Mouse (Mus musculus) forebrain, embryonic 11.5 days (tissue): ENCODE results near the gene Sestd1. TPM values are rescaled to one million over a fixed set of nuclear protein-coding genes. Genes with fewer than 3 reads are reported as not detected.

Experiments used
- ATAC-seq: fragments of 200-750 bp; cut with Nextera tagmentation; replicated peaks from 2 replicates; pipeline ENCODE4 v1.8.0; 2017; ENCODE audit warnings: moderate TSS enrichment; ENCODE audit not compliant: low FRiP score
- DNase-seq: peaks from one replicate; pipeline ENCODE4 v3.0.0-alpha.2; 2017; ENCODE audit warnings: low spot score
- H3K27ac ChIP-seq: fragments of 300-500 bp; sonication (generic); 2 replicates; pipeline ENCODE4 v1.5.1; 2014; ENCODE audit warnings: low read depth, low read length
- H3K27me3 ChIP-seq: fragments of 300-500 bp; sonication (generic); 2 replicates; pipeline ENCODE4 v1.6.1; 2014; ENCODE audit warnings: mild to moderate bottlenecking, low read length, mixed read lengths; ENCODE audit not compliant: control insufficient read depth, insufficient read depth
- H3K36me3 ChIP-seq: fragments of 300-500 bp; sonication (generic); 2 replicates; pipeline ENCODE4 v1.6.1; 2014; ENCODE audit warnings: mild to moderate bottlenecking, low read length, moderate library complexity, mixed read lengths; ENCODE audit not compliant: control insufficient read depth, insufficient read depth
- H3K4me1 ChIP-seq: fragments of 300-500 bp; sonication (generic); replicated peaks from 2 replicates; pipeline ENCODE4 v1.6.1; 2014; ENCODE audit warnings: low read length, mixed read lengths; ENCODE audit not compliant: control insufficient read depth, insufficient read depth
- H3K4me2 ChIP-seq: fragments of 300-500 bp; sonication (generic); 2 replicates; pipeline ENCODE4 v1.6.1; 2014; ENCODE audit warnings: low read depth, mild to moderate bottlenecking, low read length, moderate library complexity, mixed read lengths; ENCODE audit not compliant: severe bottlenecking
- H3K4me3 ChIP-seq: fragments of 300-500 bp; sonication (generic); 2 replicates; pipeline ENCODE4 v1.5.1; 2014; ENCODE audit warnings: low read depth, low read length
- H3K9ac ChIP-seq: fragments of 300-500 bp; sonication (generic); 2 replicates; pipeline ENCODE4 v1.6.1; 2014; ENCODE audit warnings: low read length
- H3K9me3 ChIP-seq: fragments of 300-500 bp; sonication (generic); 2 replicates; pipeline ENCODE4 v1.6.1; 2016; ENCODE audit warnings: low read length, mixed read lengths; ENCODE audit not compliant: control insufficient read depth
- WGBS: fragments of 180-500 bp; shearing (Covaris S2); extraction: QIAGEN DNeasy Blood & Tissue Kit; methylation state at CpG from one replicate; pipeline ENCODE4 v1.1.7; 2014; 5-methylcytosine and 5-hydroxymethylcytosine counted together
- polyA plus RNA-seq: library from polyadenylated mRNA; unstranded; fragments of >200 nt; fragmentation: Nextera tagmentation; extraction: Ambion mirVana; gene quantifications from 2 replicates; pipeline ENCODE4 v1.2.1, GENCODE M21; 2014

The Sestd1 gene
- polyA plus RNA-seq, 1 experiment from 2014 or later = 26.0 TPM

GRCm38 (mm10) chr2:77146968-77147367 is 133.4 kb downstream of the Sestd1 start:
- no peaks in the 10 kb centered on the region for H3K4me1 ChIP-seq
- H3K36me3 ChIP-seq = no peaks in the 10 kb centered on the region
- ATAC-seq (no peak), DNase-seq (no peak)
- H3K4me3 ChIP-seq = no peak overlapping the region
- H3K27me3 ChIP-seq = no peaks in the 10 kb centered on the region
- no peaks in the 10 kb centered on the region for H3K9me3 ChIP-seq
- no peak overlapping the region for H3K27ac ChIP-seq
- H3K4me2 ChIP-seq = no peak overlapping the region
- H3K9ac ChIP-seq = no peak overlapping the region
- 71% methylated on average over 2 of the region's 2 CpGs for WGBS

- no peak overlapping the region for H3K4me3 ChIP-seq
- no peaks in the 10 kb centered on the region for H3K4me1 ChIP-seq
- no peak overlapping the region for H3K9ac ChIP-seq
- H3K4me2 ChIP-seq = no peak overlapping the region
- no peaks in the 10 kb centered on the region for H3K36me3 ChIP-seq
- no peak for ATAC-seq
- WGBS = 76% methylated on average over 3 of the region's 3 CpGs
- H3K9me3 ChIP-seq = no peaks in the 10 kb centered on the region
- no peak for DNase-seq
- H3K27ac ChIP-seq = no peak overlapping the region
- H3K27me3 ChIP-seq = no peaks in the 10 kb centered on the region
Measured at GRCm38 (mm10) chr2:77146291-77146690, 134.1 kb downstream of the Sestd1 start.

GRCm38 (mm10) chr2:77143536-77143935 is 136.9 kb downstream of the Sestd1 start:
- Histone ChIP-seq H3K27me3 (no peaks in the 10 kb centered on the region), H3K36me3 (no peaks in the 10 kb centered on the region), H3K9me3 (no peaks in the 10 kb centered on the region), H3K4me3 (no peak overlapping the region), H3K27ac (no peak overlapping the region), H3K4me1 (no peaks in the 10 kb centered on the region), H3K4me2 (no peak overlapping the region), H3K9ac (no peak overlapping the region)
- ATAC-seq = no peak
- no peak for DNase-seq
- WGBS = 85% methylated on average over 6 of the region's 6 CpGs

GRCm38 (mm10) chr2:77138879-77139278 is 141.5 kb downstream of the Sestd1 start:
- Histone ChIP-seq H3K4me1 (no peaks in the 10 kb centered on the region), H3K4me2 (no peak overlapping the region), H3K4me3 (no peak overlapping the region), H3K27me3 (no peaks in the 10 kb centered on the region), H3K36me3 (no peaks in the 10 kb centered on the region), H3K9me3 (no peaks in the 10 kb centered on the region), H3K9ac (no peak overlapping the region), H3K27ac (no peak overlapping the region)
- 95% methylated on average over 6 of the region's 6 CpGs for WGBS
- no peak for ATAC-seq
- no peak for DNase-seq

GRCm38 (mm10) chr2:77134906-77135305 is 145.5 kb downstream of the Sestd1 start:
- Histone ChIP-seq H3K9ac (no peak overlapping the region), H3K27me3 (no peaks in the 10 kb centered on the region), H3K27ac (no peak overlapping the region), H3K9me3 (no peaks in the 10 kb centered on the region), H3K4me2 (no peak overlapping the region), H3K36me3 (no peaks in the 10 kb centered on the region), H3K4me3 (no peak overlapping the region), H3K4me1 (no peaks in the 10 kb centered on the region)
- ATAC-seq = no peak
- DNase-seq = no peak
- 76% methylated on average over 1 of the region's 1 CpGs for WGBS

GRCm38 (mm10) chr2:77133407-77133806 is 147.0 kb downstream of the Sestd1 start:
- Histone ChIP-seq H3K4me2 (no peak overlapping the region), H3K27ac (no peak overlapping the region), H3K27me3 (no peaks in the 10 kb centered on the region), H3K9me3 (no peaks in the 10 kb centered on the region), H3K9ac (no peak overlapping the region), H3K4me1 (no peaks in the 10 kb centered on the region), H3K36me3 (no peaks in the 10 kb centered on the region), H3K4me3 (no peak overlapping the region)
- DNase-seq (no peak), ATAC-seq (no peak)
- WGBS = 93% methylated on average over 1 of the region's 1 CpGs

Other genes starting within 250 kb of the Sestd1 start
- 2.4 and 3.4 TPM in 2 replicates for gene Ccdc141, start 110.0 kb downstream of the Sestd1 start, polyA plus RNA-seq